Mouse (Mus musculus): Measurements from ENCODE around the gene Tbcd. TPM values are rescaled to one million over a fixed set of nuclear protein-coding genes. Genes with fewer than 3 reads are reported as not detected.

The Tbcd gene
- polyA plus RNA-seq, 1 experiment from 2014 or later: 22.8 TPM

GRCm38 (mm10) chr11:121519131-121519530, 67.4 kb downstream of the Tbcd start, which contains the start of gene Zfp750:
Gene Zfp750 (minus strand): TSS chr11:121519333.
- ATAC-seq (replicated peaks; ENCODE audit: extremely low read depth, insufficient read depth, low FRiP score): no peak
- Histone ChIP-seq H3K4me1 (ENCODE audit: control insufficient read depth, insufficient read depth, low read length) (0 out of 2 replicates have a peak, but pooled peaks cover 9% of the 10 kb centered on the region), H3K4me2 (ENCODE audit: low read depth, low read length) (peak within 1 kb of the TSS; percentile 7; the same call in 1 of the 2 replicates), H3K27ac (ENCODE audit: low read length) (no peak within 1 kb of the TSS), H3K27me3 (ENCODE audit: control insufficient read depth, insufficient read depth, low read length) (no peaks in the 10 kb centered on the region), H3K36me3 (ENCODE audit: control insufficient read depth, insufficient read depth) (no peaks in the 10 kb centered on the region), H3K9ac (ENCODE audit: low read length) (no peak within 1 kb of the TSS), H3K9me3 (replicated peaks; ENCODE audit: control insufficient read depth, low read length) (no peaks in the 10 kb centered on the region), H3K4me3 (ENCODE audit: low read length) (no peak within 1 kb of the TSS)
- 40% methylated on average over 10 of the region's 10 CpGs for WGBS

- 82% methylated on average over 7 of the region's 7 CpGs for WGBS
- H3K27ac ChIP-seq (ENCODE audit: low read length): no peak overlapping the region
- H3K9ac ChIP-seq (ENCODE audit: low read length): no peak overlapping the region
- no peak for ATAC-seq (replicated peaks; ENCODE audit: extremely low read depth, insufficient read depth, low FRiP score)
- no peaks in the 10 kb centered on the region for H3K9me3 ChIP-seq (replicated peaks; ENCODE audit: control insufficient read depth, low read length)
- H3K4me2 ChIP-seq (ENCODE audit: low read depth, low read length): no peak overlapping the region
- no peaks in the 10 kb centered on the region for H3K27me3 ChIP-seq (ENCODE audit: control insufficient read depth, insufficient read depth, low read length)
- 0 out of 2 replicates have a peak, but pooled peaks cover 9% of the 10 kb centered on the region for H3K4me1 ChIP-seq (ENCODE audit: control insufficient read depth, insufficient read depth, low read length)
- no peaks in the 10 kb centered on the region for H3K36me3 ChIP-seq (ENCODE audit: control insufficient read depth, insufficient read depth)
- H3K4me3 ChIP-seq (ENCODE audit: low read length): no peak overlapping the region
These were observed 68.0 kb downstream of the Tbcd start for GRCm38 (mm10) chr11:121519703-121520102.

- no peaks in the 10 kb centered on the region for H3K36me3 ChIP-seq (ENCODE audit: control insufficient read depth, insufficient read depth)
- no peaks in the 10 kb centered on the region for H3K27me3 ChIP-seq (ENCODE audit: control insufficient read depth, insufficient read depth, low read length)
- WGBS: 77% methylated on average over 2 of the region's 2 CpGs
- H3K4me2 ChIP-seq (ENCODE audit: low read depth, low read length): no peak overlapping the region
- no peak overlapping the region for H3K4me3 ChIP-seq (ENCODE audit: low read length)
- H3K9me3 ChIP-seq (replicated peaks; ENCODE audit: control insufficient read depth, low read length): no peaks in the 10 kb centered on the region
- no peak overlapping the region for H3K27ac ChIP-seq (ENCODE audit: low read length)
- H3K4me1 ChIP-seq (ENCODE audit: control insufficient read depth, insufficient read depth, low read length): 0 out of 2 replicates have a peak, but pooled peaks cover 9% of the 10 kb centered on the region
- no peak for ATAC-seq (replicated peaks; ENCODE audit: extremely low read depth, insufficient read depth, low FRiP score)
- no peak overlapping the region for H3K9ac ChIP-seq (ENCODE audit: low read length)
These were observed 69.0 kb downstream of the Tbcd start for GRCm38 (mm10) chr11:121520761-121521160.

DNA sequence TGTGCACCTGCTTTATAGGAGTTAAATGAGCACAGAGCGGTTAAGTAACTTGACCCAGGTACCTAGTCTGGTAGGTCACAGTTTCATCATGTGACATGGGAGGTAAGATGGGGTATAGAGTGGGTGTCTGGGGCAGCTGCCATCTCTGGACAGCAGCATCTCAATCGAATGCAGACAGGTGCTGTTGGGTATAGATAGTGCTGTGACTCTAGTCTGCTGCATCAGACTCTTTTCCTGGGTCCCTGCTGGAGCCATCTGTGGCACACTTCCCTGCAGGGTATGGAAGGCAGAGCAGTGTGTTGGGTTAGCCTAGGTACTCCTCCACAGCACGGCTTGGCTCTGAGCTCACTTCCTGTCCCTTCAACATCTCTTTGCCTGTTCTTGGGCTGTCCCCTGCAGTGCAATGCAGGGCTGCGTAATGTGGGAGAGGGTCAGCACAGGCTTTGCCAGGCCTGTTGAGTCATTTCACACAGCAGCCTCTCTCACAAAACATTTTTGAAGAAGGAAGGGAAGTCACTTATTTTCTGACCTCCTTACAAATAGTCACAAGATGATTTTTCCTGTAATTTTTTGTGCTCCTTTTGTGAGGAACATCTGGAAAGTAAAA, 70.5 kb downstream of the Tbcd start:
- H3K27ac ChIP-seq (ENCODE audit: low read length): no peak overlapping the region

GRCm38 (mm10) chr11:121524191-121524590, 72.4 kb downstream of the Tbcd start:
- Histone ChIP-seq H3K27ac (ENCODE audit: low read length) (no peak overlapping the region), H3K4me3 (ENCODE audit: low read length) (no peak overlapping the region), H3K36me3 (ENCODE audit: control insufficient read depth, insufficient read depth) (no peaks in the 10 kb centered on the region), H3K9me3 (replicated peaks; ENCODE audit: control insufficient read depth, low read length) (no peaks in the 10 kb centered on the region), H3K4me2 (ENCODE audit: low read depth, low read length) (no peak overlapping the region), H3K27me3 (ENCODE audit: control insufficient read depth, insufficient read depth, low read length) (no peaks in the 10 kb centered on the region), H3K4me1 (ENCODE audit: control insufficient read depth, insufficient read depth, low read length) (0 out of 2 replicates have a peak, but pooled peaks cover 2% of the 10 kb centered on the region), H3K9ac (ENCODE audit: low read length) (no peak overlapping the region)
- WGBS: 87% methylated on average over 7 of the region's 7 CpGs
- ATAC-seq (replicated peaks; ENCODE audit: extremely low read depth, insufficient read depth, low FRiP score): no peak

More for the DNA sequence above, 70.5 kb downstream of the Tbcd start:
- no peak overlapping the region for H3K4me3 ChIP-seq (ENCODE audit: low read length)
- 78% methylated on average over 4 of the region's 4 CpGs for WGBS
- no peak overlapping the region for H3K4me2 ChIP-seq (ENCODE audit: low read depth, low read length)
- no peaks in the 10 kb centered on the region for H3K36me3 ChIP-seq (ENCODE audit: control insufficient read depth, insufficient read depth)
- no peaks in the 10 kb centered on the region for H3K27me3 ChIP-seq (ENCODE audit: control insufficient read depth, insufficient read depth, low read length)
- H3K9ac ChIP-seq (ENCODE audit: low read length): no peak overlapping the region
- ATAC-seq (replicated peaks; ENCODE audit: extremely low read depth, insufficient read depth, low FRiP score): no peak
- H3K4me1 ChIP-seq (ENCODE audit: control insufficient read depth, insufficient read depth, low read length): 0 out of 2 replicates have a peak, but pooled peaks cover 9% of the 10 kb centered on the region
- no peaks in the 10 kb centered on the region for H3K9me3 ChIP-seq (replicated peaks; ENCODE audit: control insufficient read depth, low read length)

GRCm38 (mm10) chr11:121529747-121530146, 78.0 kb downstream of the Tbcd start:
- Histone ChIP-seq H3K9ac (ENCODE audit: low read length) (no peak overlapping the region), H3K36me3 (ENCODE audit: control insufficient read depth, insufficient read depth) (no peaks in the 10 kb centered on the region), H3K9me3 (replicated peaks; ENCODE audit: control insufficient read depth, low read length) (no peaks in the 10 kb centered on the region), H3K4me2 (ENCODE audit: low read depth, low read length) (no peak overlapping the region), H3K27me3 (ENCODE audit: control insufficient read depth, insufficient read depth, low read length) (no peaks in the 10 kb centered on the region), H3K4me3 (ENCODE audit: low read length) (no peak overlapping the region), H3K4me1 (ENCODE audit: control insufficient read depth, insufficient read depth, low read length) (no peaks in the 10 kb centered on the region), H3K27ac (ENCODE audit: low read length) (no peak overlapping the region)
- WGBS: 85% methylated on average over 3 of the region's 3 CpGs
- ATAC-seq (replicated peaks; ENCODE audit: extremely low read depth, insufficient read depth, low FRiP score): no peak

GRCm38 (mm10) chr11:121536528-121536927, 84.8 kb downstream of the Tbcd start:
- Histone ChIP-seq H3K36me3 (ENCODE audit: control insufficient read depth, insufficient read depth) (no peaks in the 10 kb centered on the region), H3K27me3 (ENCODE audit: control insufficient read depth, insufficient read depth, low read length) (no peaks in the 10 kb centered on the region), H3K27ac (ENCODE audit: low read length) (no peak overlapping the region), H3K4me3 (ENCODE audit: low read length) (no peak overlapping the region), H3K9me3 (replicated peaks; ENCODE audit: control insufficient read depth, low read length) (no peaks in the 10 kb centered on the region), H3K9ac (ENCODE audit: low read length) (no peak overlapping the region), H3K4me2 (ENCODE audit: low read depth, low read length) (no peak overlapping the region), H3K4me1 (ENCODE audit: control insufficient read depth, insufficient read depth, low read length) (peaks cover 4% of the 10 kb centered on the region; the same call in 1 of the 2 replicates)
- ATAC-seq (replicated peaks; ENCODE audit: extremely low read depth, insufficient read depth, low FRiP score): no peak
- WGBS: 23% methylated on average over 3 of the region's 3 CpGs

DNA sequence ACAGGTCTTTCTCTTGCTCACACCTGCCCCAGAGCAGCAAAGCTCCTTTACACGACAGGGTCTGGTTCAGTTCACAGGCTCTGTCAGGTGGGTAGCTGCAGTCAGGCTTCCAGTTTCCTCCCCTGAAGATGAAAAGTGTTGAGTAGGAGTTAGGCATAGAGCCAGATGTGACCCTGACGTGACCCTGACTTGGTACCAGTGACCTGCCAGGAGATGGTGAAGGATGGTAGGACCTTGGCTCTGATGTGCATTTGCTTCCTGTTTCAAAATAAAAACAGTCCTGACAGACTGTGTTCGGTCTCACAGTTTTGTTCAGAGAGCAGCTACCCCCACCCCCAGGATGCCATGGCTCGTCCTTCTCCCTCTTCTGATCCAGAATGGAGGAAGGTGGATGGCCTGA, 90.7 kb downstream of the Tbcd start:
- 0 out of 2 replicates have a peak, but pooled peaks cover 4% of the 10 kb centered on the region for H3K4me1 ChIP-seq (ENCODE audit: control insufficient read depth, insufficient read depth, low read length)
- no peak for ATAC-seq (replicated peaks; ENCODE audit: extremely low read depth, insufficient read depth, low FRiP score)
- H3K9ac ChIP-seq (ENCODE audit: low read length): no peak overlapping the region
- no peak overlapping the region for H3K27ac ChIP-seq (ENCODE audit: low read length)
- WGBS: 84% methylated on average over 4 of the region's 4 CpGs
- H3K4me2 ChIP-seq (ENCODE audit: low read depth, low read length): no peak overlapping the region
- no peaks in the 10 kb centered on the region for H3K9me3 ChIP-seq (replicated peaks; ENCODE audit: control insufficient read depth, low read length)
- no peaks in the 10 kb centered on the region for H3K27me3 ChIP-seq (ENCODE audit: control insufficient read depth, insufficient read depth, low read length)
- no peak overlapping the region for H3K4me3 ChIP-seq (ENCODE audit: low read length)
- no peaks in the 10 kb centered on the region for H3K36me3 ChIP-seq (ENCODE audit: control insufficient read depth, insufficient read depth)

DNA sequence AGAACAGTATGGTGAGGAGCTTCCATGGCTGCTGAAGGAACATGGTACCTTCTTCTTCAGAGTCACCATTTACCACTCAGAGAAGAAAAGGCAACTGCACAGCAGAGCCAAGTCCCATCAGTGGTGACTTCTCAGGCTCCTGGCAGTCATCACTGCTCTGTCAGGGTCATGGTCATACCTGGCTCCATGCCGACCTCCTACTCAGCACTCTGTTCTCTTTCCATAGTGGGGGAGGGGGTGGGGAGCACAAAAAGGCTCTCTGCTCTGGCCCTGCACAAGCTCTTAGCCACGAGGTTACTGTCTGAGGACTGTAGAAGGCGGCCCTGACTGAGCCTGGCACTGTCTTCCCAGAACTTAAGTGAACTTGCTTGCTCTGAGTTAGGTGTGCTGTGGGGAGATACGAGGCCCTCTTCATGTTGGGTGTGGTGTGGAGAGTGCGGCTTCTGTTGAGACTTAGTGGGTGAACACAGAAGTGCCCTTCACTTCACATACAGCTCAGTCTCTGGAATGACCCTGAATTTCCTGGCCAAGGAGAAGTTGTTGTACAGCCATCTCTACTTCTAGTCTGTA, 91.6 kb downstream of the Tbcd start:
- Histone ChIP-seq H3K9me3 (replicated peaks; ENCODE audit: control insufficient read depth, low read length) (no peaks in the 10 kb centered on the region), H3K4me1 (ENCODE audit: control insufficient read depth, insufficient read depth, low read length) (0 out of 2 replicates have a peak, but pooled peaks cover 4% of the 10 kb centered on the region), H3K4me2 (ENCODE audit: low read depth, low read length) (no peak overlapping the region), H3K27me3 (ENCODE audit: control insufficient read depth, insufficient read depth, low read length) (no peaks in the 10 kb centered on the region), H3K36me3 (ENCODE audit: control insufficient read depth, insufficient read depth) (no peaks in the 10 kb centered on the region), H3K4me3 (ENCODE audit: low read length) (no peak overlapping the region), H3K27ac (ENCODE audit: low read length) (no peak overlapping the region), H3K9ac (ENCODE audit: low read length) (no peak overlapping the region)
- 78% methylated on average over 5 of the region's 5 CpGs for WGBS
- ATAC-seq (replicated peaks; ENCODE audit: extremely low read depth, insufficient read depth, low FRiP score): no peak

Data from heart, embryonic 16.5 days (tissue).